Mouse (Mus musculus) limb, embryonic 15.5 days (tissue): ENCODE measurements around the gene Gtf3c5. TPM values are rescaled to one million over a fixed set of nuclear protein-coding genes. Genes with fewer than 3 reads are reported as not detected.

Source experiments
- ATAC-seq: fragments of 200-750 bp; cut with Nextera tagmentation; 2 replicates; pipeline ENCODE4 v1.8.0; 2017; ENCODE audit warnings: low read depth, moderate TSS enrichment; ENCODE audit not compliant: insufficient number of reproducible peaks, low FRiP score, low TSS enrichment
- H3K27ac ChIP-seq: fragments of 300-500 bp; sonication (generic); 2 replicates; pipeline ENCODE4 v1.5.1; 2015; ENCODE audit warnings: moderate library complexity, mild to moderate bottlenecking, inconsistent platforms
- H3K27me3 ChIP-seq: fragments of 300-500 bp; sonication (generic); 2 replicates; pipeline ENCODE4 v1.6.1; 2015; ENCODE audit warnings: inconsistent platforms
- H3K36me3 ChIP-seq: fragments of 300-500 bp; sonication (generic); 2 replicates; pipeline ENCODE4 v1.6.1; 2015; ENCODE audit warnings: inconsistent platforms
- H3K4me1 ChIP-seq: fragments of 300-500 bp; sonication (generic); 2 replicates; pipeline ENCODE4 v1.6.1; 2015; ENCODE audit warnings: inconsistent platforms
- H3K4me2 ChIP-seq: fragments of 300-500 bp; sonication (generic); 2 replicates; pipeline ENCODE4 v1.6.1; 2015; ENCODE audit warnings: mild to moderate bottlenecking, inconsistent platforms
- H3K4me3 ChIP-seq: fragments of 300-500 bp; sonication (generic); 2 replicates; pipeline ENCODE4 v1.5.1; 2015; ENCODE audit warnings: mild to moderate bottlenecking, inconsistent platforms
- H3K9ac ChIP-seq: fragments of 300-500 bp; sonication (generic); 2 replicates; pipeline ENCODE4 v1.6.1; 2015; ENCODE audit warnings: inconsistent platforms
- H3K9me3 ChIP-seq: fragments of 300-500 bp; sonication (generic); 2 replicates; pipeline ENCODE4 v1.6.1; 2016; ENCODE audit warnings: inconsistent platforms
- WGBS: fragments of 180-500 bp; shearing (Covaris S2); methylation state at CpG from one replicate; pipeline ENCODE4 v1.1.7; 2015; 5-methylcytosine and 5-hydroxymethylcytosine counted together
- polyA plus RNA-seq: library from polyadenylated mRNA; unstranded; fragments of >200 nt; fragmentation: Nextera tagmentation; extraction: Ambion mirVana; gene quantifications from 2 replicates; pipeline ENCODE4 v1.2.1, GENCODE M21; 2015

The Gtf3c5 gene
- polyA plus RNA-seq, 1 experiment from 2014 or later: 44.1 TPM

GRCm38 (mm10) chr2:28528354-28528730 lies 55.2 kb downstream of the Gtf3c5 start:
- H3K4me2 ChIP-seq: no peak overlapping the region
- 76% methylated on average over 7 of the region's 7 CpGs for WGBS
- peaks cover 88% of the 10 kb centered on the region for H3K4me1 ChIP-seq
- H3K27me3 ChIP-seq: no peaks in the 10 kb centered on the region
- H3K27ac ChIP-seq: peak overlapping the region; percentile 39; the same call in 1 of the 2 replicates
- H3K9me3 ChIP-seq: no peaks in the 10 kb centered on the region
- no peak for ATAC-seq
- H3K4me3 ChIP-seq: no peak overlapping the region
- no peak overlapping the region for H3K9ac ChIP-seq
- H3K36me3 ChIP-seq: no peaks in the 10 kb centered on the region

GRCm38 (mm10) chr2:28527436-28528353 lies 55.9 kb downstream of the Gtf3c5 start:
- Histone ChIP-seq H3K4me2 (no peak overlapping the region), H3K4me3 (no peak overlapping the region), H3K9ac (no peak overlapping the region), H3K4me1 (peaks cover 86% of the 10 kb centered on the region), H3K27ac (peak overlapping the region; percentile 39; the same call in 1 of the 2 replicates), H3K36me3 (no peaks in the 10 kb centered on the region), H3K9me3 (no peaks in the 10 kb centered on the region), H3K27me3 (no peaks in the 10 kb centered on the region)
- no peak for ATAC-seq
- WGBS: 82% methylated on average over 20 of the region's 20 CpGs

- Histone ChIP-seq H3K9ac (no peak overlapping the region), H3K4me3 (no peak overlapping the region)
These were observed 57.3 kb downstream of the Gtf3c5 start for GRCm38 (mm10) chr2:28525943-28526876.

GRCm38 (mm10) chr2:28525219-28525942 lies 58.2 kb downstream of the Gtf3c5 start:
- Histone ChIP-seq H3K4me3 (no peak overlapping the region), H3K27ac (peak overlapping the region; percentile 54), H3K4me1 (peaks cover 94% of the 10 kb centered on the region), H3K4me2 (no peak overlapping the region), H3K9me3 (no peaks in the 10 kb centered on the region), H3K27me3 (no peaks in the 10 kb centered on the region), H3K36me3 (no peaks in the 10 kb centered on the region), H3K9ac (no peak overlapping the region)
- ATAC-seq: peak; percentile 25; the same call in 1 of the 2 replicates
- 27% methylated on average over 11 of the region's 11 CpGs for WGBS

More at GRCm38 (mm10) chr2:28525943-28526876, 57.3 kb downstream of the Gtf3c5 start:
- Histone ChIP-seq H3K4me2 (no peak overlapping the region), H3K4me1 (peaks cover 95% of the 10 kb centered on the region), H3K27ac (peak overlapping the region; percentile 54), H3K27me3 (no peaks in the 10 kb centered on the region), H3K36me3 (no peaks in the 10 kb centered on the region), H3K9me3 (no peaks in the 10 kb centered on the region)
- ATAC-seq: no peak
- 40% methylated on average over 12 of the region's 12 CpGs for WGBS

- WGBS: 84% methylated on average over 10 of the region's 10 CpGs
- Histone ChIP-seq H3K4me1 (peaks cover 90% of the 10 kb centered on the region), H3K9me3 (no peaks in the 10 kb centered on the region), H3K27ac (peak overlapping the region; percentile 73), H3K4me3 (no peak overlapping the region), H3K27me3 (no peaks in the 10 kb centered on the region), H3K4me2 (no peak overlapping the region), H3K36me3 (no peaks in the 10 kb centered on the region), H3K9ac (no peak overlapping the region)
- ATAC-seq: no peak
These were observed 59.1 kb downstream of the Gtf3c5 start for GRCm38 (mm10) chr2:28524406-28524805.

- Histone ChIP-seq H3K4me3 (no peak overlapping the region), H3K9me3 (no peaks in the 10 kb centered on the region), H3K36me3 (no peaks in the 10 kb centered on the region), H3K27me3 (no peaks in the 10 kb centered on the region), H3K4me2 (no peak overlapping the region), H3K9ac (no peak overlapping the region), H3K4me1 (peaks cover 86% of the 10 kb centered on the region), H3K27ac (peak overlapping the region; percentile 73)
- ATAC-seq: peak; percentile 82
- WGBS: 14% methylated on average over 5 of the region's 5 CpGs
These were observed 59.9 kb downstream of the Gtf3c5 start for GRCm38 (mm10) chr2:28523643-28524117.

- no peaks in the 10 kb centered on the region for H3K9me3 ChIP-seq
- H3K27ac ChIP-seq: 0 out of 2 replicates have a peak overlapping the region, but pooled peaks have one; percentile 18
- no peak overlapping the region for H3K4me3 ChIP-seq
- no peaks in the 10 kb centered on the region for H3K36me3 ChIP-seq
- ATAC-seq: no peak
- H3K27me3 ChIP-seq: no peaks in the 10 kb centered on the region
- WGBS: 65% methylated on average over 4 of the region's 4 CpGs
- no peak overlapping the region for H3K9ac ChIP-seq
- H3K4me1 ChIP-seq: peaks cover 86% of the 10 kb centered on the region
- no peak overlapping the region for H3K4me2 ChIP-seq
These were observed 61.4 kb downstream of the Gtf3c5 start for GRCm38 (mm10) chr2:28522166-28522565.

- ATAC-seq: no peak
- 77% methylated on average over 6 of the region's 6 CpGs for whole genome bisulfite sequencing
- H3K4me3 ChIP-seq: no peak overlapping the region
- 0 out of 2 replicates have a peak overlapping the region, but pooled peaks have one; percentile 18 for H3K27ac ChIP-seq
- no peaks in the 10 kb centered on the region for H3K9me3 ChIP-seq
- H3K36me3 ChIP-seq: 0 out of 2 replicates have a peak, but pooled peaks cover under 1% of the 10 kb centered on the region
- no peak overlapping the region for H3K9ac ChIP-seq
- H3K27me3 ChIP-seq: no peaks in the 10 kb centered on the region
- peaks cover 83% of the 10 kb centered on the region for H3K4me1 ChIP-seq
- H3K4me2 ChIP-seq: no peak overlapping the region
These were observed 61.9 kb downstream of the Gtf3c5 start for GRCm38 (mm10) chr2:28521571-28522151.

GRCm38 (mm10) chr2:28520581-28520980 lies 63.0 kb downstream of the Gtf3c5 start:
- 67% methylated on average over 5 of the region's 5 CpGs for WGBS
- no peak overlapping the region for H3K4me2 ChIP-seq
- H3K9ac ChIP-seq: no peak overlapping the region
- no peak for ATAC-seq
- H3K4me3 ChIP-seq: no peak overlapping the region
- peaks cover 72% of the 10 kb centered on the region for H3K4me1 ChIP-seq
- H3K27ac ChIP-seq: no peak overlapping the region
- H3K9me3 ChIP-seq: no peaks in the 10 kb centered on the region
- H3K27me3 ChIP-seq: no peaks in the 10 kb centered on the region
- H3K36me3 ChIP-seq: peaks cover 7% of the 10 kb centered on the region; the same call in 1 of the 2 replicates

- Histone ChIP-seq H3K9me3 (no peaks in the 10 kb centered on the region), H3K9ac (peak overlapping the region; percentile 8; the same call in 1 of the 2 replicates), H3K27ac (no peak overlapping the region), H3K4me1 (peaks cover 70% of the 10 kb centered on the region), H3K36me3 (peaks cover 7% of the 10 kb centered on the region; the same call in 1 of the 2 replicates), H3K4me2 (no peak overlapping the region), H3K27me3 (no peaks in the 10 kb centered on the region), H3K4me3 (no peak overlapping the region)
- ATAC-seq: no peak
- WGBS: 36% methylated on average over 2 of the region's 2 CpGs
These were observed 65.3 kb downstream of the Gtf3c5 start for GRCm38 (mm10) chr2:28518231-28518630.
